Mouse (Mus musculus): ENCODE data around the gene Drd3. TPM values are rescaled to one million over a fixed set of nuclear protein-coding genes. Genes with fewer than 3 reads are reported as not detected.

Drd3 gene
- 0.14 and 0.32 TPM in 2 replicates for polyA plus RNA-seq (2012; rRNA removed)

DNA sequence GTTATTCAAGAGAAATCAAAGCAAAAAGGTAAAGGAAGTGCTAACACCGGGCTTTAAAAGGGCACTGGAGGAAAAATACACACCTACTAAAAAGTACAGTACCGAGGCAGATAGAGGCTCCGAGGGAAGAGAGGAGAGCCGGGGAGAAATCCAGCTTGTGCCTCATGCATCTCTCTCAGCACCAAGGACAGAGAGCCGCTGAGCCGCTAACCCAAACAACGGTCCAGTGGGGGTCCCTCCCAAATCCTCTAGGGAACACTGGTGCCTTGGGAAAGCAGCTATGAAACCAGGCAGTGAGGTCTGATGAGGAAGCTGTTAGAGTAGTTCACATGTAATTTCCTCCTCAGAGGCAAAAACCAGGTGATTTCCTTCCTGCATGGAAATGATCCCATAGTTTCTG lies at the start of gene Drd3:
Gene Drd3, plus strand, starts transcription at position 276 of the 400 bp plus-strand sequence.
- peak; percentile 48 for DNase-seq (ENCODE audit: low read depth)

DNA sequence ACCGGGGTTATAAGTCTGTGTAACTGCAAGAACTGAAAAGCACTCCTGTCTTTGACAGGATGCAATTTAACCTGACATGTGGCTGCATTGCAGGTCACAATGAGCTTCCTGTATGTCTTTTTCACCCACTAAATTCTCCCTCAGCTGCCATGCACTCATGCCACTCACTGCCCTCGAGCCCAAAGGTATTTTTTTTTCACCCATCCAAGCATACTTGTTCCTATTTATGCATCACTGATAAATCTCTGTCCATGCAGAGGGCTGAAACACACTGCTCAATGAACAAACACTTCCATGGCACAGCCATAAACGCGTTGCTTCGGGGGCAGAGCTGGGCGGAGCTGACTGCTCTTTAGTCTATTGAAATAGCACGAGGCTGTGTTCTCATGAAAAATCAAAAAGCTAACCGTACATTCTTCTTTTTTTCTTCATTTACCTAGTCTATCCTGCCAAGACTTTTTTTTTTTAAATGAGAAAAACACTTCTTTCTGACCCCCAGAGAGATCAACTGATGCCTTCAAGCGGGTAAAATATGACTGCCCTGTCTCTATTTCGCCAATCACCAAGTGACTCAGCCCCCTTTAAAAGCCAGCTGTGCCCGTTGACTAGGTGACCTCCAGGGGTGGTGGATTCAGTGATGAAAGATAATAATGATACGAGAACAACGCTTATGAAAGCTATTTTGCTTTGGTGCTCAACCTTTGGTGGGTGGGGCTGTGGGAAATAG lies 45.3 kb upstream of the Drd3 start:
- TF ChIP-seq POLR2A (IDR thresholded peaks at IDR 0.05; ENCODE audit: borderline replicate concordance, extremely low read depth, insufficient read depth, insufficient read length, poor library complexity, severe bottlenecking) (no peak), CTCF (IDR thresholded peaks at IDR 0.05; ENCODE audit: borderline replicate concordance, extremely low read depth, insufficient read depth, insufficient read length) (no peak)
- peak; percentile 34 for DNase-seq (ENCODE audit: low read depth)

More for the DNA sequence above, at the start of gene Drd3:
- no peak for TF ChIP-seq CTCF (IDR thresholded peaks at IDR 0.05; ENCODE audit: borderline replicate concordance, extremely low read depth, insufficient read depth, insufficient read length)

DNA sequence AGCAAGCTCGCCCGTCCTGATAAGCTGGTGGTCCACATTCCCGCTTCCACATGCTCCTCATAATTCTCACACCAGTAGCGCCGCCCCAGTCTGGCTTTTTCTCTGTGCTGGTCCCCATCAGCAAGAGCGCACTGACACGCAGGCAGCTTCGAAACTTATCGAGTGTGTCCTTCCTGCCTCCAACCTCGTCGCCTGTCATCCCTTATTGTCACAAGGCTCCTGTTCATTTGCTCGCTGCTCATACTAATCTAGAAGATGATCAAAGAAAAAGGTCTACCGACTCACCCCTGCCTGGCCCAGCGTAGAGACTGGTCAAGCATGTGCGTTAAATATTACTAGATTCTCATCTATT lies 44.8 kb upstream of the Drd3 start:
- no peak for TF ChIP-seq POLR2A (IDR thresholded peaks at IDR 0.05; ENCODE audit: borderline replicate concordance, extremely low read depth, insufficient read depth, insufficient read length, poor library complexity, severe bottlenecking)
- TF ChIP-seq CTCF (IDR thresholded peaks at IDR 0.05; ENCODE audit: borderline replicate concordance, extremely low read depth, insufficient read depth, insufficient read length): no peak
- peak; percentile 61 for DNase-seq (ENCODE audit: low read depth)

DNA sequence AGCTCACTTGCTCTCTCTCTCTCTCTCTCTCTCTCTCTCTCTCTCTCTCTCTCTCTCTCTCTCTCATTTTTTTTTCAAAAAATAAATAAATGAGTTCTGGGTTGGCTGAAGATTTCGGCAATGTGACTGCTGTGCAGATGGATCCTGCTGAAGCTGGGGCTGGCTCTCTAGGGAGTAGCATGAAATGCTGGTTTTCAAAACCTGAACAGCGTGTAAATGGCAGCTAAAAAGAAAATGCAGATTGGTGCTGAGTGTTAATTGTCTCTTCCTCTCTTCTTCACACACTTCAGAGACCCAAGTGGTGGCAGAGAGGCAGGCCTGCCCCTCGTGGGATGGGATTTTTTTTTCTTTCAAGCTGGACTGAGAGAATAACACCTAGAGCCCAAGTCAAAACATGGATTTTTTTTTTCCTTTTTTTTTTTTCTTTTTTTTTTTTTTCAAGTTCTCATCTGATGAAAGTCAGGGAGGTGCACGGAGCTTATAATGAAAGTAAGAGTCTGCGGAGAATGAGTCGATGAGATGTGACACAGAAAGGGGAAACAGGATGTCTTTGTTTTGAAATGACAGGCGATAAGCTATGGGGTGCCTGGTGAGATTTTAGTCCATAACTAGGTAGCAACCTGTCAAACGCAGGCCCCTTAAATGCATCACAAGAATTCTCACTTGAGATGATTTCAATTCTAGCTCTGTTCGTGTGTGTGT lies 44.2 kb upstream of the Drd3 start:
- no peak for TF ChIP-seq POLR2A (IDR thresholded peaks at IDR 0.05; ENCODE audit: borderline replicate concordance, extremely low read depth, insufficient read depth, insufficient read length, poor library complexity, severe bottlenecking)
- TF ChIP-seq CTCF (IDR thresholded peaks at IDR 0.05; ENCODE audit: borderline replicate concordance, extremely low read depth, insufficient read depth, insufficient read length): no peak
- DNase-seq (ENCODE audit: low read depth): peak; percentile 79

DNA sequence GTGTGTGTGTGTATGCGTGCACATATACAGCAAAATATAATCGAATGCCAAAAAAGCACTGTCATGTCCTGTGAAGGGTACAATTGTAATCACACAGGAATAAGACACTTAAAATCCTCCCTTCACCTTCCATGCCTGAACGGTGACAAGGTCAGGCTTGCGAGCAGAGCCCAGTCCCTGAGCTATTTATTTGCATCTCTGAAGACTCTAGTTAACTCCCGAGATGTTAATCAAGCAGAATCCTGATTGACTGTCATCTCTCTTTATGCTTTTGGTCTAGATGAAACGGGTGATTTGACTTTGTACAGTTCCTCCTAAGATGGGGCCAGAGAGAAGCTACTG lies 43.7 kb upstream of the Drd3 start:
- TF ChIP-seq POLR2A (IDR thresholded peaks at IDR 0.05; ENCODE audit: borderline replicate concordance, extremely low read depth, insufficient read depth, insufficient read length, poor library complexity, severe bottlenecking): no peak
- no peak for TF ChIP-seq CTCF (IDR thresholded peaks at IDR 0.05; ENCODE audit: borderline replicate concordance, extremely low read depth, insufficient read depth, insufficient read length)
- no peak for DNase-seq (ENCODE audit: low read depth)

DNA sequence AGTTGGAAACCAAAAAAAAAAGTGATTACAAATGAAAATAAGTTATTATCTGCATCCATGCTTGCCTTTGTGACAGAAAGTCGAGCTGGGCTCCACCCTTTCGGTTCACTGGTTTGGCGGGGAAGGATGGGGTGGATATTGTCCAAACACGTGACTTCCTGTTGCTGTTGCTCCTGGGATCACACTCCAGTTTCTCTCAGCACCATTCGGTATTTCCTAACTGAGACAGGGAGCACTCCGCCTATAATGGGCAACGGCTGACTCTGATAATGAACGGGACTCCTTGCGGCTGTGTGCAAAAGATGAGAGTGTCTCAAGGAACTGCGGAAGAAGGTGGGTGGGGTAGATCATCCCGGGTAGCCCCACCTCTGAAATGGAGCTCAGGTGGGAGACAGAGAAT lies 43.2 kb upstream of the Drd3 start:
- TF ChIP-seq CTCF (IDR thresholded peaks at IDR 0.05; ENCODE audit: borderline replicate concordance, extremely low read depth, insufficient read depth, insufficient read length) (no peak), POLR2A (IDR thresholded peaks at IDR 0.05; ENCODE audit: borderline replicate concordance, extremely low read depth, insufficient read depth, insufficient read length, poor library complexity, severe bottlenecking) (no peak)
- no peak for DNase-seq (ENCODE audit: low read depth)

DNA sequence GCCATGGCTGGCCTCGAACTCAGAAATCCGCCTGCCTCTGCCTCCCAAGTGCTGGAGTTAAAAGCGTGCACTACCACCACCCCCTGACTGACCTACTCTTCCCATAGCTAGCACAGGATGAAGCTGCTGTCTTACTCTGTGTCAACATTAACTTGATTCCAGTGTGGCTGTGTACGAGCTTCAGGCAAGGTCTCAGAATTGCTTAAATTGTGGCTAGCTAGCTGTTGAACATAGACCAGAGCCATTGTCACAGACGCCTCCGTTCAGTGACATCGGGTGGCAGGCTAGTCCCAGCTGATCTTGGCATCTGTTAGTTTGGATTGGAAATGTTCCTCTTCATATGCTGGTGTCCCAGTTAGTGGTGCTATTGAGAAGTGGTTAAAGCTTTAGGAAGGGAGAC lies 42.5 kb upstream of the Drd3 start:
- TF ChIP-seq CTCF (IDR thresholded peaks at IDR 0.05; ENCODE audit: borderline replicate concordance, extremely low read depth, insufficient read depth, insufficient read length) (no peak), POLR2A (IDR thresholded peaks at IDR 0.05; ENCODE audit: borderline replicate concordance, extremely low read depth, insufficient read depth, insufficient read length, poor library complexity, severe bottlenecking) (no peak)
- no peak for DNase-seq (ENCODE audit: low read depth)

DNA sequence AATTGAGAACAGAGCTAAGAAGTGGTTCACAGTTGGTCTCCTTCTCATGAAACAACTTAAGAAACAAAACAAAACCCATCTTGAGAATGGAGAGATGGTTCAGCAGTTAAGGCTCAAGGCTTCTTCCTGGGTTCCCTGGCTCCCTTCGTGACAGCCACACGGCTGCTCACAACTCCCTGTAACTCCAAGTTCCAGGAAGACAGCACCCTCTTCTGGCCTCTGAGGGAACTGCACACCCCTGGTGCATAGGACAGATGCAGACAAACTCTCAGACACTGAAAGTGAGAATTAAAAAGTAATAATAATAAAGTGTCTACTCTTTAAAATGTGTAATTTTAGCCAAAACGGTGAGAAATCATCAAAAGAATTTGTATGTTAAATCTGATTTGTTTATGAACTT lies 29.4 kb upstream of the Drd3 start:
- TF ChIP-seq POLR2A (IDR thresholded peaks at IDR 0.05; ENCODE audit: borderline replicate concordance, extremely low read depth, insufficient read depth, insufficient read length, poor library complexity, severe bottlenecking): no peak
- TF ChIP-seq CTCF (IDR thresholded peaks at IDR 0.05; ENCODE audit: borderline replicate concordance, extremely low read depth, insufficient read depth, insufficient read length): peak; percentile 44; the same call in 1 of the 2 replicates
- DNase-seq (ENCODE audit: low read depth): no peak

DNA sequence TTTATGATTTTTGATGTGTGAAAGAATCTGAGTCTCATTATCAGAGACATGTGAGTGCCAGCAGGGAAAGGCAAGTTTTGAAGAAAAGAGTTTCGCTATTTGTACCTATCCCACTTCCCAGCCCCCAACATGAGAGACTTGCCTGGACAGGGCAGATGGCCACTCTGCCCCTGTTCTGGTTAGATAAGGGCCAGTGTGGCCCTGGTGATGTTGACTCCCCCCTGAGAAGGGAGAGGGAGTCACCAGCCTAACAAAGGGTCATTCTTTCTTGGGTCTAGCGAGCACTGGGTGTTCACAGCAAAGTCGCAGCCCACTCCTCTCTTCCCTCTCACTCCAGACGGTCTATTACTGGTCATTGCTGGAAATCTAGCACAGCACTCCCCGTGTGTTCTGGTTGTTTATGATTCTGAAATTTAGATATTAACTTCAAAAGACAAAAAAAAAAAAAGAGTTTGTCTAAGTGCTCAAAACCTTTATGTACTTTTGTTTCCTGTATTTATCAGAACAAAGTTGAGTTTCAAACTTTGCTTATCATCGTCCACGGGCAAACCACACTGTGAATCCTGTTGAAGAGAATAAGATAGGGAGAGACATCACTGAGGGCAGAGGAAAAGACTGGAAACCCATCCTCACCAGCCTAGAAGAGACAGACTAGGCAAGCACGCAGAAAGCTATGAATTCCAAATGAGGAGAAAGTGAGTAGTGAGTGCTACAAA lies 24.2 kb upstream of the Drd3 start:
- TF ChIP-seq POLR2A (IDR thresholded peaks at IDR 0.05; ENCODE audit: borderline replicate concordance, extremely low read depth, insufficient read depth, insufficient read length, poor library complexity, severe bottlenecking) (no peak), CTCF (IDR thresholded peaks at IDR 0.05; ENCODE audit: borderline replicate concordance, extremely low read depth, insufficient read depth, insufficient read length) (no peak)
- DNase-seq (ENCODE audit: low read depth): no peak

DNA sequence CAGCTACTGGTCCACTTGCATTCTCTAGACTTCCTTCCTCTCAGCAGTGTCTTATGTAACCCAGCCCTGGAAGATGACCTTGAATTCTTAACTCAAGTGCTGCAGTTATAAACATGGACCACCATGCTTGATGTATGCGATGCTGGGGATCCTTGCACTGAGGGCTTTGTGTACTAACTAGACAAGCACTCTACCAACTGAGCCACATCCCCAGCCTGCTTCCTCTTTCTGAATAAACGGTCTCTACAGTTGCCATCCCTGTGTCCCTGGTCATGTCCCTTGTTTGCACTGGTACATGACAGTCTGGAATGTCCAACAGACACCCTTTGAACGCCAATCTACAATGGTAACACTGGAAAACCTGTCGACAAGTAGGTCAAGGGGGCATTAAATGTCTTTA lies 23.5 kb upstream of the Drd3 start:
- no peak for DNase-seq (ENCODE audit: low read depth)

DNA sequence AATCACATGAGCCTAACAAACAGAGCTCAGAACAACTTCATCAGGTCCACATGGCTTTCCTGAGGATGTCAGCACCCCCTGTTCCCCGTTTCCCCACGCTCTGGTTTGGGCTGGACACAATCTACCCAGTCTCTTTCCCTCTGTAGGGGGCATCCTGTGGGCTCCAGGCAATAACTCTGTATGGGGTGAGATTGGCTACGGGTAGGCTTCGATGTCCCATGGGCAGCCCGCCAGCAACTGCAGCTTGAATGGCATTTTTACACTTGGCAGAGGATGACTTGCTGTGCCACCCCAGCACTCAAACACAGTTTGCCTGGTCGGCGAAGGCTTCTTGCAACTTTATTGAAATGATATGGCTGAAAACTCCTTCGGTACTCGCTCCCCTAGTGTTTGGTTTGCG lies 21.3 kb upstream of the Drd3 start:
- DNase-seq (ENCODE audit: low read depth): peak; percentile 70
- TF ChIP-seq CTCF (IDR thresholded peaks at IDR 0.05; ENCODE audit: borderline replicate concordance, extremely low read depth, insufficient read depth, insufficient read length): no peak
- TF ChIP-seq POLR2A (IDR thresholded peaks at IDR 0.05; ENCODE audit: borderline replicate concordance, extremely low read depth, insufficient read depth, insufficient read length, poor library complexity, severe bottlenecking): no peak

More for the DNA sequence above, 23.5 kb upstream of the Drd3 start:
- TF ChIP-seq CTCF (IDR thresholded peaks at IDR 0.05; ENCODE audit: borderline replicate concordance, extremely low read depth, insufficient read depth, insufficient read length) (no peak), POLR2A (IDR thresholded peaks at IDR 0.05; ENCODE audit: borderline replicate concordance, extremely low read depth, insufficient read depth, insufficient read length, poor library complexity, severe bottlenecking) (no peak)

All from brain, embryonic 14.5 days (tissue).